In the genomic region with DNA sequence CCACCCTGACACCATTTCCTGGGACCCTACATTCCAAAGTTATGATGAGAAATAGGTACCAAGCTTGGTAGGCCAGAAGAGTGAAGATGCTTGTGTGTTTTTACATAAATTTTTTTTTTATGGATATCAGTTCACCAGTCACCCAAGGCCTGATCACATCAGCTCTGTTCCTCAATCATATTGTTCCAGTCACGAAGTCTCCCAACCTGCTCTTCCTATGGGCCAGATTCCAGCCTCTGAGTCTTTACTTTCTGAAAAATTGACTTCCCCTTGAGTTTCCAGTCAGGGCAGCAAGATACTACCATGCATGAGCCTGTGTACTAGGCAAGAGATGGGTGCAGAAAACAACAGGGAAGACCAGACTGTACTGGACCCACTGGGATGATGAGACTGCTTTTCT, we compare ENCODE assay signal across 8 mouse cellular contexts. TPM values are rescaled to one million over a fixed set of nuclear protein-coding genes. Genes with fewer than 3 reads are reported as not detected.
A peak's percentile ranks its signal among the peaks of the same experiment; 100 is the strongest.
DNase-seq lines count a peak whose midpoint lies in the region; ATAC-seq and TF ChIP-seq lines count a peak whose summit lies in the region.

A gene (minus strand): TSS at position 101 of the 400 bp plus-strand sequence.

- in situ Hi-C loops in Patski (cut with MboI; ENCODE audit: low pct_unique_long_range_greater_than_20kb) = no loop called here

- DNase-seq in adrenal gland, adult 18-20 months (ENCODE audit: low spot score in 2 of 2) = no peak
- DNase-seq in adrenal gland, adult (ENCODE audit: inconsistent age in 2 of 2, low spot score in 1 of 2) = no peak
- no peak for DNase-seq in Patski (ENCODE audit: low read depth, low spot score)
- no peak for DNase-seq in hindbrain, embryonic 14.5 days (ENCODE audit: low spot score)
- no peak for DNase-seq in cerebellum, postnatal 4 days (ENCODE audit: low spot score in 2 of 2)
- no peak for DNase-seq in cerebellum, postnatal 36 days

- POLR2A ChIA-PET in Patski (lab: Charles Lee) = no interaction called here

- peaks cover 28% of the 10 kb centered on the region for H3K4me1 ChIP-seq in forebrain, embryonic 16.5 days (replicated peaks; ENCODE audit: control insufficient read depth, insufficient read depth, low read length)
- H3K4me1 ChIP-seq in hindbrain, embryonic 14.5 days (replicated peaks; ENCODE audit: control insufficient read depth, insufficient read depth, low read length) = peaks cover 31% of the 10 kb centered on the region
- peaks cover 28% of the 10 kb centered on the region for H3K4me1 ChIP-seq in liver, embryonic 16.5 days (ENCODE audit: control insufficient read depth, low read depth, low read length)

- no peaks in the 10 kb centered on the region for H3K36me3 ChIP-seq in forebrain, embryonic 16.5 days (ENCODE audit: control insufficient read depth, insufficient read depth)
- H3K36me3 ChIP-seq in hindbrain, embryonic 14.5 days (replicated peaks; ENCODE audit: control insufficient read depth, insufficient read depth) = peaks cover 13% of the 10 kb centered on the region
- H3K36me3 ChIP-seq in liver, embryonic 16.5 days (ENCODE audit: control insufficient read depth, insufficient read depth) = peaks cover 21% of the 10 kb centered on the region

- peak within 1 kb of the TSS; percentile 98 for H3K27ac ChIP-seq in forebrain, embryonic 16.5 days (ENCODE audit: low read length)
- H3K27ac ChIP-seq in hindbrain, embryonic 14.5 days = peak within 1 kb of the TSS; percentile 97
- H3K27ac ChIP-seq in liver, embryonic 16.5 days (ENCODE audit: low read length) = peak within 1 kb of the TSS; percentile 2; the same call in 1 of the 2 replicates

- peak within 1 kb of the TSS; percentile 98; the same call in 1 of the 2 replicates for H3K9ac ChIP-seq in forebrain, embryonic 16.5 days (replicated peaks; ENCODE audit: low read depth, low read length)
- H3K9ac ChIP-seq in hindbrain, embryonic 14.5 days = peak within 1 kb of the TSS; percentile 95; the same call in 1 of the 2 replicates
- no peak within 1 kb of the TSS for H3K9ac ChIP-seq in liver, embryonic 16.5 days (ENCODE audit: low read depth, low read length)

- 97% methylated on average over 1 of the region's 1 CpGs for WGBS in forebrain, embryonic 16.5 days
- WGBS in hindbrain, embryonic 14.5 days = 86% methylated on average over 1 of the region's 1 CpGs
- 78% methylated on average over 1 of the region's 1 CpGs for WGBS in liver, embryonic 16.5 days (ENCODE audit: insufficient replicate concordance)

- H3K4me2 ChIP-seq in forebrain, embryonic 16.5 days (ENCODE audit: low read length) = peak within 1 kb of the TSS; percentile 65
- peak within 1 kb of the TSS; percentile 99 for H3K4me2 ChIP-seq in hindbrain, embryonic 14.5 days (replicated peaks)
- H3K4me2 ChIP-seq in liver, embryonic 16.5 days (ENCODE audit: low read depth, low read length) = peak within 1 kb of the TSS; percentile 96

- H3K27me3 ChIP-seq in Patski = no peaks in the 10 kb centered on the region
- no peaks in the 10 kb centered on the region for H3K27me3 ChIP-seq in forebrain, embryonic 16.5 days (replicated peaks; ENCODE audit: control insufficient read depth, insufficient read depth, low read length)
- H3K27me3 ChIP-seq in hindbrain, embryonic 14.5 days (ENCODE audit: control insufficient read depth, insufficient read depth, low read length) = no peaks in the 10 kb centered on the region
- H3K27me3 ChIP-seq in liver, embryonic 16.5 days (ENCODE audit: control insufficient read depth, insufficient read depth, low read depth, low read length) = no peaks in the 10 kb centered on the region

- H3K9me3 ChIP-seq in forebrain, embryonic 16.5 days (ENCODE audit: control insufficient read depth, low read length) = no peaks in the 10 kb centered on the region
- H3K9me3 ChIP-seq in hindbrain, embryonic 14.5 days (ENCODE audit: control insufficient read depth, low read length) = no peaks in the 10 kb centered on the region
- no peaks in the 10 kb centered on the region for H3K9me3 ChIP-seq in liver, embryonic 16.5 days (replicated peaks; ENCODE audit: control insufficient read depth, low read length)

- H3K4me3 ChIP-seq in forebrain, embryonic 16.5 days (replicated peaks; ENCODE audit: low read length) = peak within 1 kb of the TSS; percentile 95
- peak within 1 kb of the TSS; percentile 83 for H3K4me3 ChIP-seq in hindbrain, embryonic 14.5 days (replicated peaks; ENCODE audit: low read length)
- H3K4me3 ChIP-seq in liver, embryonic 16.5 days (ENCODE audit: low read depth, low read length) = peak within 1 kb of the TSS; percentile 89

- CTCF ChIA-PET in Patski (lab: Charles Lee) = no interaction called here

- no peak for ATAC-seq in Patski
- no peak for ATAC-seq in forebrain, embryonic 16.5 days
- no peak for ATAC-seq in hindbrain, embryonic 14.5 days (ENCODE audit: low FRiP score)
- ATAC-seq in liver, embryonic 16.5 days (ENCODE audit: low read depth) = no peak

- no peak for TF ChIP-seq CTCF in Patski (IDR thresholded peaks at IDR 0.05)

RNA-seq across cellular contexts. Expression of the gene that starts here (rescaled TPM):
- 100 to 1,000 TPM; 169 to 184 TPM for total RNA-seq in adrenal gland, adult 18-20 months (2021)
- polyA plus RNA-seq in Patski (2021) = 248 TPM
- 255 and 258 TPM in 2 replicates for polyA plus RNA-seq in forebrain, embryonic 16.5 days (2015; fragmentation: Nextera tagmentation; extraction: Ambion mirVana)
- 161 and 173 TPM in 2 replicates for polyA plus RNA-seq in hindbrain, embryonic 14.5 days (2014; fragmentation: Nextera tagmentation; extraction: Ambion mirVana)
- 121 and 124 TPM in 2 replicates for polyA plus RNA-seq in liver, embryonic 16.5 days (2015; fragmentation: Nextera tagmentation; extraction: Ambion mirVana)

Comparison
In these comparisons a context has a peak if more than half of its experiments do, and no peak if none do; other contexts are left out.
1. H3K27ac ChIP-seq: peak in every context shown above with its lines; median percentile 98 in forebrain, embryonic 16.5 days; 97 in hindbrain, embryonic 14.5 days; 2 in liver, embryonic 16.5 days.